Mouse (Mus musculus) erythroblast, adult 5-6 weeks (primary cell): ENCODE measurements at regions not wholly inside any gene's neighbourhood (a gene's known extent, or its start where the extent isn't known, plus 50 kb on each side); places are given as distances from the start of the nearest gene placed in this dataset.

Experiments used
- ATAC-seq: replicated peaks from 2 replicates; pipeline ENCODE4 v1.8.0; 2016; ENCODE audit warnings: moderate number of reproducible peaks, mild to moderate bottlenecking, moderate TSS enrichment, inconsistent platforms; ENCODE audit not compliant: poor library complexity, low FRiP score, severe bottlenecking

DNA sequence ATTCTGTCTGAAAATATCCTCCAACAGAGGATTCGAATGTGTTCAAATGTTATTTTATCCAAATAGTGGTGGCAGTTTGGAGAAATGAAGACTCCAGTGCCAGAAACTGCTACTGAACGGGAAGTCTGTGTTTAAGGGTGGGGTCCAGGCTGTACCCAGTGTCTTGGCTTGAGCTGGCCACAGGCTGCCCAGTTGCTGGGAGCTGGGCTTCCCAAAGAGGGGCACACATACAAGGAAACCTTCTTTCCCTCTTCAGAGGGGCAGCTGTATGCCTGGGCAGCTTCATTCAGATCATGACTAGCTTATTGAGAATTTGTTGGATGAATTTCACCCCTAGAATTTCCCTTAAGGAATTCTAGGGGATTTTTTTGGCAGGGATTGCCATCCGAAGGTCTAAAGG lies 229.8 kb downstream of the Foxa2 start:
- no peak for ATAC-seq

- no peak for ATAC-seq
Observed at GRCm38 (mm10) chr2:147814231-147814630, 232.5 kb downstream of the Foxa2 start.

DNA sequence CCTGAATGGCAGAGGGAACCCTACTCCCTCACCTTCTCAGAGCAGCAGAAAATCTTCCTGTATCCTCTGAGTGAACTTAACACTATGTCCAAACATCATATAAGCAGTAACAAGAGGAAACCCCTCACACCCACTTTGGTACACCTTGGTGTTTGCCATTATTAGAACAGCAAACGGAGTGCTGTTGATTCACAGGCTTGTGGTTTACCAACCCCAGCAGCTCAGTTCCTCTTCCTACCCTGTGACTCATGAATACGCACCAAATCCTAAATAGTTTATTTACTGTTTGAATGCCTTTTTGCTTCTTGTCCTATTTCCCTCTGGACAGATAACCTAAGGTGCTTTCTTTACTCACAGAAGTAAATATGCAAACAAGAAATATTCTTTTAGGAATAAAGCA lies 233.3 kb downstream of the Foxa2 start:
- no peak for ATAC-seq

- ATAC-seq, result no peak
Observed at GRCm38 (mm10) chr2:147808036-147808675, 238.6 kb downstream of the Foxa2 start.

- no peak for ATAC-seq
Observed at GRCm38 (mm10) chr2:147803102-147803501, 243.7 kb downstream of the Foxa2 start.

- no peak for ATAC-seq
Observed at GRCm38 (mm10) chr2:147791434-147791833, 255.3 kb downstream of the Foxa2 start.

DNA sequence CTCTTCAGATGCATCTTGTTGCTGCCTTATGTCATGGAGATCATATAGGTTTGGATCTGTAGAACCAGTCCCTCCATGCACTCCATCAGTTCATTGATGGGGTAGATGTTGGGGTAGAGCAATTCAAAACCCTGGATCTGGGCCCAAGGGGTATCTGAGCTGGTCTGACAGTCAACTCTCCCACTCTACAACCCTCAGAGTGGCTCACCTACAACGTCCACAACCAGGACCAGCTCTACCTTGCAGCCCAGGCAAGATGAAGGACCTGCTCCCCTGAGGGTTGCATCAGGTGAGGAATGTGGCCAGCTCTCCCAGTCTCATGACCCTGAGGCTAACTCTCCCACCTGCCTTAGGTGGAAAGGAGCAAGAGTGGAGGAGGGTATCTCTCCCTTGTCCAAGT lies 256.9 kb downstream of the Foxa2 start:
- no peak for ATAC-seq

DNA sequence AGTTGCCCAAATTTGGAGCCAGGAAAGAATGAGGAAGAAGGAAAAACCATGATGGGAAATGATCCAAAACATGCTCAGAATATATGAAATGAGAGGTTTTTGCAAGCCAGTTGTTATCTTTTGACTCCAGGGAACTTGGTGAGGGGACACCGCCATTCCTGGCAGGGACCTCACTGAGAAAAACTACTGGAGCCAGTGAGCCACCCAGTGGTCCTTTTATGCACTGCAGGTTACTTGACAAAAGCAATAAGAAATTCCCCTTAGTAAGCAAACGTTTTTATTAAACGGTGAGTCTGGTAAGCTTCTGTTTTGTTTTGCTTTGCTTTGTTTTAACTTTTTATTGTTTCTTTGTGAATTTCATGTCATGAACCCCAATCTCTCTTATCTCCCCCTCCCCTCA lies 257.5 kb downstream of the Foxa2 start:
- no peak for ATAC-seq

DNA sequence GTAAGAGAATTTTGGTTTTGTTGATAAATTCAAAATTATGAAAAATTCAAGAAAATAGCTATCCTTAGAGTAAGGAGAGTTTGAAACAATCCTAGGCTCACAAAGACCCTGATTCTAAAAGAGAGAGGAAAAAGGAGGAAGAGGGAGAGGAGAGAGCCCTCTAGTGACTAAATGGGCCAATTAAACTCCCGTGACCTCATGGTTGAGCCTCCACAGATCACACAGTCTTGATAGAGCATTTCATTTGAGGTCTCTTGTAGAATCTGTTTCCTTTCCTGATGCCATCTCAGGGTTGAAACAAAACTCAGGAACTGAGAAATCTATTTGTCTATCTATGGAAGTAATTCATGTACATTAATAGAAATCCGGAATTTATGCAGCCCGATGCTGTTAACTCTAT lies 258.8 kb downstream of the Foxa2 start:
- ATAC-seq, result no peak

GRCm38 (mm10) chr2:147782496-147782895 lies 264.3 kb downstream of the Foxa2 start:
- ATAC-seq, result no peak

GRCm38 (mm10) chr2:147776316-147776715 lies 270.5 kb downstream of the Foxa2 start:
- ATAC-seq, result no peak

DNA sequence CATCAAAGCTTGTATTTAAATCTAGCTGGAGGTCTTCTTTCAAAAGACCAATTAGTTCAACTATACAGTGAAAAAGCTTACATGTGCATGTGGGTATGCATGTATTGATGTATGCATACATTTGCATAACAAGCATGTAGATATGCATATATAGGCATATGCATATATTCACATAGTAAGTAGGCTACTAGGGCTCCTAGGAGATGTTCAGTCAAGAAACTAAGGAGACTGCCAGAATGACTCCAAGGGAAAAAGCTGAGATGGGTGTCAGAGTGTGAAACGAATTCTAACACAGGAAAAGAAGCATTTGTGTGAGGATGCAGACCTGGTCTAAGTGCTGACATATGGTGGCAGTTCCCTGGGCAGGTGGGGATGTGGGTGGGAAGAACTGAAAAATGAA lies 274.2 kb downstream of the Foxa2 start:
- ATAC-seq, result no peak

DNA sequence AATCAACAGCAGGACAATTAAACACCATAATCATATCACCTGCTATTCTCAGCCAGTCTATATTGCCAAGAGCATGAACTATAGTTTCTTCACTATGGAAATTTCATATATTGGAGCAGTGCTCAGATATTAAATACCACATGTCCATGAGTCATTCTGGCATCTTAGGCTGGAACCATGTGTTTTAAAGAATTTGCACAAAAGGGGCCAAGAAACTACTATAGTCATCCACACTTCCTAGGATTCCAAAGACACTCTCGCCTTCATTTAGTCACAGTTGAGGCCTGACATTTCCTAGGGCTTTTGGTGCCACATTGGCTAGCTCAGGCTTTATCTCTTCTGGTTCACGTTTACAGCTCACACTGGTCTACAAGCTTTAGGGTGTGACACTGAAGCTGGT lies 293.7 kb downstream of the Foxa2 start:
- ATAC-seq, result no peak

GRCm38 (mm10) chr2:147751831-147752230 lies 294.9 kb downstream of the Foxa2 start:
- no peak for ATAC-seq

GRCm38 (mm10) chr2:147748006-147748405 lies 298.8 kb downstream of the Foxa2 start:
- ATAC-seq, result no peak

DNA sequence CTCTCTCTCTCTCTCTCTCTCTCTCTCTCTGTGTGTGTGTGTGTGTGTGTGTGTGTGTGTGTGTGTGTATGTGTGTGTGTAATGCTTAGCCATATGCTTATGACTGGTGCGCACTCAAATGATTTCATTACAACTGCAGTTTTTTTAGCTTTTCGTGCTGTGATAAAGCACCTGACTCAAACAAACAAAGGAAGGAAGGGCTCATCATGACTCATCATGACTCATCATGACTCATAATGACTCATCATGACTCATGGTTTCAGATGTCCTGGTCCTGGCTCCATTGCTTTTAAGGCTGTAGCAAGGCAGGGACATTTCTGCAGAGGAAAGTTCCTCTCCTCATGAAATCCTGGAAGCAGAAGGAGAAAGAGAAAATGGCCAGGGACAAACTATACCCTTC lies 302.9 kb downstream of the Foxa2 start:
- ATAC-seq, result no peak

- 0 out of 2 replicates have a peak, but pooled peaks have one; percentile 60 for ATAC-seq
Observed at GRCm38 (mm10) chr2:147738307-147738872, 308.4 kb downstream of the Foxa2 start.

- no peak for ATAC-seq
Observed at GRCm38 (mm10) chr2:147727396-147727795, 319.4 kb downstream of the Foxa2 start.

- ATAC-seq, result no peak
Observed at GRCm38 (mm10) chr2:147718936-147719335, 327.8 kb downstream of the Foxa2 start.

DNA sequence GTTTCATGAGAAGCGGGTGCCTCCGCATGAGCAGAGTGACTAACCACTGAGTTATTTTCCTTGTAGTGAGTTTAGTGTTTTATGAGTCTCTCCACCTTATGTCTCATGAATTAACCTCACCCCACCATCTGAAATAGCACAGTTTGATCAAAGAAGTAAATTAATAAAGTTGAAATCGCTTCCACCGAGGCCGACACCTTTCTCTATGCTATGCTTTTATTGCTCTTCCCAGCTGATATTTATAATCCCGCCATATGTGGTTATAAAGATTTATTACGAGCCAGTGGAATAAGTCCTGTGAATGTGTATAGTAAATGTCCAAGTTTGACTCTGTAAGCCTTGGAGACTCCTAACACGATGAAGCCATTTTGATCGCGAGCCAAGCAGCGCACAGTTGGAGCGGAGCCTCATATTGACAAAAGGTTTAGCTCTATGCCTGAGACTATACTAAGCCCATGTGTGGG lies 329.3 kb downstream of the Foxa2 start:
- no peak for ATAC-seq

DNA sequence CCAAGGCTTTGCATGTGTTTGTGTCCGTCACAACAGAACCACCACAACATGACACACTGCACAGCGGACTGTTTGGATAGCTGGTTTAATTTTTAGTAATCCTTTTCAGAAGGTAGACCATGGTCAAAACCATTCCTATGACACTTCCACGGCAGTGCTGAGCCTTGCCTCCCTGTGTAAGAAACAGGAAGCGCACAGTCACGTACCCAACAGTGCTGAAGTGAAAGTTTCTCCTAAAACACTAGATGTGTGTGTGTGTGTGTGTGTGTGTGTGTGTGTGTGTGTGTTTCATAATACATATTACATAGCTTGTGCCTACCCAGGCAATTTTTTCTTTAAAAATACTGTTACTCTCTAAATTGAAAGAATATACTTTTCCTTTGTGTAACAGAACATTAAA lies 331.0 kb downstream of the Foxa2 start:
- ATAC-seq, result no peak
